Mouse (Mus musculus) gastrocnemius, postnatal 25 days (tissue): ENCODE results near the gene Scfd2. TPM values are rescaled to one million over a fixed set of nuclear protein-coding genes. Genes with fewer than 3 reads are reported as not detected.

Source experiments
- DNase-seq: peaks from one replicate; pipeline ENCODE4 v3.0.0; 2022
- total RNA-seq, 2 experiments: library from RNA; stranded (reverse); gene quantifications; 1 replicate in 1 of 2; 2 replicates in 1 of 2; pipeline ENCODE4 v1.2.3; 2021

Gene Scfd2
- total RNA-seq, 2 experiments from 2014 or later = 9.5 to 11.7 TPM

DNA sequence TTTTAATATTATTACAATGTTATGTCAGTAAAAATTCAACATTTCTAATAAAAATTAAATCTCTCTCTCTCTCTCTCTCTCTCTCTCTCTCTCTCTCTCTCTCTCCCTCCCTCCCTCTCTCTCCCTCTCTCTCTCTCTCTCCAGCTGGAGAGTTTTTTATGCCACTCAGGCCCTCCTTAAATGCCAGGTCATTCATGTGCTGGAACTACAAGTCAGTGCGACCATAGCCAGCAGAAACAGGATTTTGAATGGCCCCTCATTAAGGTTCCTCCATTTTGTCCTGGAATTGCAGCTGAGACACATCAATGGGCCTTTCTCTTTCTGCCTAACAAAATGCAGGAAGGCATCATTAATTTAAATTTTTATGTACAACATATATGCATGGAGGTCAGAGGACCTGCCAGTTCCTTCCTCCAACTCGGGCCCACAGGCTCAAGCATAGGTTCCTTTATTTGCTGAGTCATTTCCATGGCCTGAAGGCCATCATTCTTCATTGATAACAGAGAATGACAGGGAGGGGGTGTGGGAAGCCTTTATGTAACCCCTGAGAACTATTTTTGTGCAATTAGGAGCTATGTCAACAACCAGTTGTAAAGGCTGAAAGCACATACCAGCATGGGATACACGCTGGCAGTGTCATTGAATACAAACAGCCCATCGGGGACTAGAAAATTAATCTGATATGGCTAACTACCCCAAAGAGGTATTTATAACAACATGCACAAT is 165.4 kb downstream of the Scfd2 start:
- DNase-seq = no peak

DNA sequence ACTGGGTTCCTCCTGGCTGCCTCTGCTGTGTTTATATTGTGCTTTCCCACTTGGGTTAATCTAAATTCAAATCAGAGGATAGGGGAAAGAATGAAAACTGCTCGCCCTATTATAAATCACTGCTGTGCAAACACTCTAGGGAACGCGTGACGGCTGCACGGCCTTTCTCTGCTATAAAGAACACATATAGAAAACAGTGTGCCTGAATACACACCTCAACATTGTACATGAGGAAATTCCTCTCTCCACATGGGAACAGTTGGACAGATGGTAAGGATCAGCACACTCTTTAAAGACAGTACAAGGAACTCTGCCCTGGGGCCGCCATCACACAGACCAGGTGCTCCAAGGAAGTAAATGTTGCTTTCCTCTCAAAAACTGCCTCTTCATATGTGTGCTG is 166.2 kb downstream of the Scfd2 start:
- no peak for DNase-seq

DNA sequence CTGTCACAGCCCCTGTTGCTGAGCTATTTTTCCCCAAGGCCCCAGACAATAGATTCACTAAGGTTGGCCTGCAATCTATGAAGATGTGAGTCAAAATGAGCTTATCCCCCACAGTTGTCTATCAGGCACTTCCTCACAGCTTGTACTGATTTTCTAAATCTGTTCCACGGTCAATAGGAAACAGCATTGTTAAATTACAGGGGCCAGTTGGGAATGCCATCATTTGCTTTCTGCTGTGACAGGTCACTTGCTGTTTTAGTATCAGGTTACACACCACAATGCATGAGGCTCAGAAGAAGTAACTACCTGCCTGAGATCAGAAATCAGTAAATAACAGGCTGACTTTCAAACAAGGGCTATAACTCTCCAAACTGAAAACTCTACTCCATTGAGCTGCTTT is 168.3 kb downstream of the Scfd2 start:
- DNase-seq = no peak

DNA sequence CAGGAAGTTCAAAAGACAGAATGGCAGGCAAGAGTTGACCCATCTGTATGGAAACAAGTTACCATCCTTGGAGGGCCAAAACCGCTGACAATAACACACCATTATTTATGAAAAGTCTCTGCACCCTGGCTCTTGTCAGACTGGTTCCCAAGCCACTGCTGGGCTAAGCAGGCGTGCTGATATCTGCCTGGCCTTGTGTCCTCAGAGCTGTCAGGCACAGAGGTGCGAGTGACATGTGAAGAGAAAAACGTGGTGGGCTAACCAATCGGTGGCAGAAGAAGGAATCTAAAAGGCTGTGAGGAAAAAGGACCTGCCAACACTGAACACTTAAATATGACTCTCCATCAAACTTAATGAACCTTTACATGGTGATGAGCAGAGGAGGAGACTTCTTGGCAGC is 170.0 kb downstream of the Scfd2 start:
- DNase-seq = no peak

DNA sequence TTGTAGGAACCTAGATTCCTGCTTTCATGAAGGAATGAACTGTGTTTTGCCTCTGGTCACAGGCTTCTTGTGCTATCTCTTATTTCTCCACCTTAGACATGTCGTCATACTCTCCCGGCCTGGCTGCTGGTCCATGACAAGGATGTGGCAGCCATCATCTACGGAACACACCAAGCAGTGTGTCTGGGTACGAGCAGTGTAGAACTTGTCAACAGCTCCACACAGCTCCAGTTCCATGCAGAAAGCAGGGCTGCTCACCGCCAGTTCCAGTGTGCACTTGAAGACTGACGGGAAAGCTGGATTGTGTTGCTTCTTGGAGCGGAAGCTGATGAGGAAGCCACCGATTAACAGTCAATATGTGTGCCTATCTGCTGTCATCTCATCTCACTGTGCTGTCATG is 173.5 kb downstream of the Scfd2 start:
- no peak for DNase-seq

DNA sequence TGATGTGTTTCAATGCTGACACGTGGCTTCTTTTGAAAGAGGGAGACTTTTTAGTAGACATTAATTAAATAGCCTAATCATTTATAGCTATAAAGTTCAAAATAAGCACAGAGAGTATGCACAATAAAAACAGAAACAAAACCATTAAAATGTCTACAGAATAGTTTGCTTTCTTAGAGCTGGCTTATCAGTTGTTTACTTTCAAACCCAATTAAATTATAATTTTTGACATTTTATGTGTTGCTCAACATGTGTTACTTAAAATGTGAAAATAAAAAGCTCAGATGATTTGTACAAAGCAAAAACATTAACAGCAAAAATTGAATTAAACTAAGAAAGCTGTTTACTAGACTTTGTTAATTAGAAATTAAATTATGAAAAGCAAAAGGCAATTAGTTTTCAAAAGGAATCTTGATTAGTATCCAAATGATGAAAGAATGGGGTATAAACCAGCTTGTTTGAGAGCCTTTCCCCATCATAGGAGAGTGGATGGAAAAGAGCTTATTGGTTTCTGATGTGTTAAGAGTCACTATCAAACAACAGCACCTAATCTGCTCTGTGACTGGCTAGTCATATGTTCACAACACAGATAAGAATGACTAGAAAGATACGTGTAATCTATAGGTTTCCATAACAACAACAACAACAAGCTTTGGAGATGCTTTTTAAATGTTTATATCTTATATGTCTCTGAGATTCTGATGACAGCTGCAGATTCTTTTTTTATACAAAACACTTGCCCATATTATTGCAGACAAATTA is 176.0 kb downstream of the Scfd2 start:
- DNase-seq = no peak

DNA sequence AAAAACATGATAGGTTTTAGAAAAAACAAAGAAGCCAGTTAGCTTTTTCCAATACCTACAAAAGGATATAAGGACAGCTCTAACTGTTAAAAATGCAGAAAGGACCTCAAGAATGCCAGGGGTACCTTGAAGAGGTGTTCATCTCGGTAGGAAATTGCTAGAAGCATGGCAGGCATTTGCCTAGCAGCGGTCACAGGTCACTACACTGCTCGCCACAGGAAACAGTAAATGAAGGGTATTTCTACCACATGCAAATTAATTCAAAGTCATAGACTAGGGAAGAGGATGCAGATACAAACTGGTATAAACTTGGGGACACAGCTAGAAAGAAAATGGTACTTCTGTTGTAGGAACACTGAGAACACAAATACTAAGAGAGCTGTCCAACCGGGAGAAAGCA is 180.7 kb downstream of the Scfd2 start:
- DNase-seq = no peak

DNA sequence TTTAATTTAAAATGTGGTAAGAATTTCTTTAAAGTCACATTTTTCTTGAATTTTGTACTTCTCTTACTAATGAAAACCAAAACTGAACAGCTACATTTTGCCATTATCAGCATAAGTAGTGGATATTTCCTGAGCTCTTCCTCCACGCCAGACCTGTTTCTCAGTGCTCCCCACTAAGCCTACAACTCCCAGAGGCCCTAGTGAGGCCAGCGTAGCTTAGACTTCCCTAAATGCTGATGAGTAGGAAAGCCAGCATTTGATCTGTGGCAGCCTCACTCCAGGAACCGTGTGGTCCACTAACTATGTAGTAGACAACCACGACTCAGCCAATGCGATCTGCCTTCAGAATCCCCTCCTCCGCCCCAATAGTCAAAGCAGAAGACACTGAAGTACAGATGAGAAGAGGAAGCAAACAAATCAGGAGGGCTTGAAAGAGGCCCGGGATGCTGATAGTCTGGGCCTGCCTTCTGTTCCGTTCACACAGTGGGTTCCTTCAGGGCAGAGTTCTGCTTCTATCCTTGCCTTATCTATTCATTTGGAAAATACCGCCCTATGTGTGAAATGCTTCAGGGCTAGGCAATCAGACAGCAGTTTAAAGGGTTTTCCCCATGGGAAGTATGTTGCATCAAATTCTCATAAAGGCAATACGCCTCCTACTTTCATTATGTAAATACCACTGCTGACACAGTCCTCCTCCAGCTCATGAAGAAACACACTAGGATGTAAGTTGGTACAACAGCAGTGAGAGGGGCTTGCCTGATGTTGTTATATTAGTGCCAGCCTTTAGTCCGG is 183.3 kb downstream of the Scfd2 start:
- DNase-seq = no peak

DNA sequence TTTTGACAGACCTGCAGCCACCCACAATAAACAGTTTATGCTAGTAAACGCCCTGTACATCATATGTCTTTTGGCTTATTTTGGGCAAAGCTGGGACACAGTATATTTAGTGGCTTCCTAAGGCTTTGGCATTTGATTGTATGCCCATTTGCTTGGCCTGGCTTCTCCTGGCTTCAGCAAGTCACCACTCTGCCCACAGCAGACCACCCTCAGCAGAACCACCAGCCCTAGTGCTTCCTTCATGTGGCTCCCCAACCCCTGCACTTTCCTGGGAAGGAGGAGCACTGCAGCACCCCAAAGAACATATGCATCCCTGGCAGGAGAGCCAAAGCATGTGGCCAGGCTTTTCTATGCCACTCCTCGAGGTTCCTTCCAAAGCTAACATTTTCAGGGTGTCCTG is 188.5 kb downstream of the Scfd2 start:
- no peak for DNase-seq

DNA sequence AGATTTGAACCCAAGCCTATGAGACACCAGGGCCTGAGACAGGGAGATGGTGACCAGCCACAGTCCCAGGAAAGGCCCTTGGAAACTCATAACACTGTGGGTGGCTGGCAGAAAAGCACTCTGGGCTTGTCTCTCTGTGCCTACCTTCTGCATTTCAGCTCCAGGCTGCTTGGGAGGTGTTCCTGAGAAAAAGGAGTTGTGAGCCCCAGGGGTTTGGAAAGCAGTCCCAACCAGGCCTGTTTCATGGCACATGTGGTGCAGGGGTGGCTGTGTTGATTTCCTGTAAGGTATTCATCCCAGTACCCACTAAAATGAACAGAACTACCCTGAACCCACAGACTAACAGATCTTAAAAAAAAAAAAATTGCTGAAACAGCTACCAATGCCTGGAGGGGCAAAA is 189.0 kb downstream of the Scfd2 start:
- no peak for DNase-seq

DNA sequence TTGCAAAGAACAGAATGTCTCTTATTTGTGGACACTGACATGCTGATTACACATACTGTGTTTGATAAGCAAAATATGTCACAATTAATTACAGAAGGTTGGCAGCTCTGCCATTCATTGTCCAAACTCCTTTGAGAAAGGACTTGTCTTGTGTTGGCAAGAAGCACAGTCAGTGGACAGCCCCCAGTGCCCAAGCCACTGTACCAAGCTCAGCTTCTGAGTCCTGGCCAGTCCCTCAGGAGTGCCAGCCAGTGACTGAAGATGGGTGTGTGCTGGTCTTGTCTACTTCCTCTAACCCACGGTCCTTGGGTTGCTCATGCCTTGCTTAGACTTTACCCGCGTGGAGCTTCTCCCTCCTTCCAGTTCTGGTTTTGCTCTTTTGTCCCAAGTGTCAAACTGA is 194.1 kb downstream of the Scfd2 start:
- no peak for DNase-seq

DNA sequence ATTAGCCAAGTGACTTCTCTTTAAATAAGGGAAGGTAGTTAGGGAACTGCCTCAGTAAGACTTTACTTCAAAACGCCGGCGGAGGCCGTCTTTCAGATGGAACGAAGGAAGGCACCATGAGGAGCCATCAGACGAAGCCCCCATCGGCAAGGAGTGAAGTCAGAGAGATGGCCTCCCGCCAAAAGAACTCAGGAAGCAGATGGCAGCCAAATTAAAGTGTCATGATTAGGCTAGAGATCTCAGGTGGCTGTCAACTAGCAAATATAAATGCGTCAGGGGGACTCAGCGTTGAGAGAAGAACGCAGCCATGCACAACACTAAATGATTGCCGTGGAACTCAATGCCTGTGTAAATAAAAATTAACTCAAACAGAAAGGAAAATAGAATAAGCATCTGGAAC is 194.8 kb downstream of the Scfd2 start:
- no peak for DNase-seq

DNA sequence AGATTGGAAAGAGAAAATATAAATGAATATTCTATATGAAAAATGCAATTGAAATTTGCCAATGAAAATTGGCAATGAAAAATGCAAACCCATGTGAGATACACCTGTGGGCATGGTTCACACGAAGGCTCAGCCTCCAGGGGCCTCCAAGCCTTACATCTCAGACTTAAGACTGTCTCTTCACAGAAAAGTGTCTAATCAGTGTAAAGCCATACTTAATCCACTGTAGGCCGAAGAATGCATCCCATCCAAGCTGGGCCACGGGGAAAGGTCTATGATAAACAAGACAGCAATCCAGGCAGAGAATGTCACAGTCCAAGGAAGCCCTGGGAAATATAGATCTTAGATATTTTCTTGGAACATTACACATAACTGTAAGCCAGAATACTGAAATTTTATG is 198.3 kb downstream of the Scfd2 start:
- DNase-seq = no peak

DNA sequence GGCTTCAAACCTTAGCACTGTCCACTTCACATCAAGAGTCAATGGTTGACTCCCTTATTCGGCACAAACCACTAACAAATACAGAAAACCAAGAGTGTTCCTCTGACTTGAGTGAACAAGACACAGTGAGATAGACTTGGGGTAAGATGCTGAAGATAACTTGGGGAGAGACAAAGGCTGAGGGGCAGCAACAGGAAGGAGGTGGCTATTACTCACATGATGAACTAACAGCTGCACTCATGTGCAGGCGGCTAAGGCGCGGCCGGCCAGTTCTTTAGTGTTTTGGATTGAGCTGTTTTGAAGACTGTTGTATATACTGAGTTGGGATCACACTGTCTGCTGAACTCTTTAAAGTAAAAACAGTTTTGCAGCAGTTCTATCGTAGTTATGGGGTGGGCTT is 205.3 kb downstream of the Scfd2 start:
- DNase-seq = no peak

DNA sequence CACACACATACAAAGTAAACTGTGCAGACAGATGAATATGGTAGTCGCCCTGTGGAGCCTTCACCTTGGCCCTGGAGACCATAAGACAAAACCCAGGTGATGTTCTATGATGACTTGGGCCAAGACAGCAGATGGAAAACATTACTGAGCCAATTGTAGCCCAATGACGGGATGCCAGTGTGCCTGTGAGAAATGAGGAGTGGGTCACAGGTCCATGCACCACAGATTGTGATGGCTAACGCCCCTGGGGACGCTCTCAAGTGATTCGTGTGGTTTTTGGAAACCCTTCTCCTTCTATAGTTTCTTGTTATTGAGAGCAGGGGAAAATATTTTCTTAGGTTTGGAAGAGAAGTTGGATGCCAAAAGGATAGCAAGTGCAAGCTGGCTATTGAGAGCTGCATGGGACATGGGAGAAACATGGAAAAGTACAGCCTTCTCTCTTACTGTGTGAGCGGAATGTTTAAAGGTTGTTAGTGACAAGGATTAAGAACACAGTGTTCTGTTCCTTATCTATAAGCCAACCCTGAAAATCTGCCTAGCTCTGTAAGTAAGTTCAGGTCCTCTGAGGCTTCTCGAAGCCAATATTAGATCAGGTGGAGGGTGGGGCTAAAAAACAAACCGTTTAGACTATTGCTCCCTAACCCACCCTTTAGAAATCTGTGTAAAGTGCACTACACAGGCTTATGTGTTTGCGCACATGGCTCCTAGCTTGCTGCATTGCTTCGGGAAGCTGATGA is 210.4 kb downstream of the Scfd2 start:
- DNase-seq = no peak

DNA sequence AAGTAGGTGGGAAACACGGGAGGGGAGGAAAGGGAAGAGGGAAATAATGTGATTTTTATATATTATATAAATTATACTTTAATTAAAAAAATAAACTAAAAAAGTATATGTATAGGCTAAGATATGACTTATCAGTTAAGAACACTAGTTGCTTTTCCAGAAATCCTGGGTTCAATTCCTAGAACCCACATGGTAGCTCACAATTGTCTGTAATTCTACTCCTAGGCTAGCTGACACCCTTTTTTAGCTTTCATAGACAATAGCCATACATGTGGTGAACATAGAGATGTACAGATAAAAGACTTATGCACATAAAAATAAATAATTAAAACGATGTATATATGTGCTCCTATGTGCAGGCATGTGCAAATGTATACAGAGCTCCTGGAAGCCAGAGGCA is 212.0 kb downstream of the Scfd2 start:
- DNase-seq = no peak

DNA sequence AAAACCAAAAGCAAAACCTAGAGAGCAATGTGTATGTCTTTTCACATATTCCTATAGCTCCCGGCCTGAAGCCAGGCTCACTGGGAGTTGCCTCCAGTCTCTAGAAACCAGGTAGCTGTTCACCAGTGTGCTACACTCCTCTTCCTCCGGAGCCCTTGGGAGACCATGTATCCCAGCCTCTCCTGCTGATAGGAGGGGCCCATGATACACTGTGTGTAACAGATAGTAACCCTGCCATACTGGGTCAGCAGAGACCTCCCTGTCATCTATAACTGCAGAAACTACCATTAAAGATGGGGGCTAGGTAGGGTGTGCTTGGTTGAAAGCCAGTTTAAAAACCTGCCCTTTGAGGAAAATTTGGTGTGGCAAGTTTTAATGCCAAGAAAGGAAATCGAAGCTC is 214.4 kb downstream of the Scfd2 start:
- no peak for DNase-seq

DNA sequence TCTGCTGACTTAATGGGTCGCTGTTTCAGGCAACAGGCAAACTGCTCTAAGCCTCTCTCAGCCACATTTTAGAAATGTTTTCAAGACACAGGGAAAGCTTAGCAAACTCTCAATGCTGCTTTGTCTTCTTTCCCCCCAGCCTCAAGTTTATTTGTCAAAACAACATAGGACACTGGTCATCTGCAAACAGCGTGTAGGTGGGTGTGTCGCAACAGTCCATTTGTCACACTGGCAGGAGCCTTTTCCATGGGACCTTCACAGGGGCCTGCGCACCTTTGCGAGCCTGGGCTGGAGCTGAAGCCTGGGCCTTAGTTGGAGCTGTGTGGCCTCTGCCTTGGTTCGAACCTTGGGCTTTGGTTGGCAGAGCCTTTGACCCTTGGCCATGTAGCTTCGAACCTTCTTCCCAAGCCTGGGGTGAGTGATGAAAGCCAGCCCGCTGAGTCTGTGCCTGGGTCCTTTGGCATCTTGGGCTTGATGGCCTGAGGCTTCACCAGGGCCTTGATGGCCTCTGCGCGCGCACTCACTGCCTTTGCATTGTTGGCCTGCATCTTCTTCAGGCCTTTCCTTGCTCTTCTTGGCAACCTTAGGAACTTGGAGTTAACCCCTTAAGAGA is 215.1 kb downstream of the Scfd2 start:
- DNase-seq = no peak

DNA sequence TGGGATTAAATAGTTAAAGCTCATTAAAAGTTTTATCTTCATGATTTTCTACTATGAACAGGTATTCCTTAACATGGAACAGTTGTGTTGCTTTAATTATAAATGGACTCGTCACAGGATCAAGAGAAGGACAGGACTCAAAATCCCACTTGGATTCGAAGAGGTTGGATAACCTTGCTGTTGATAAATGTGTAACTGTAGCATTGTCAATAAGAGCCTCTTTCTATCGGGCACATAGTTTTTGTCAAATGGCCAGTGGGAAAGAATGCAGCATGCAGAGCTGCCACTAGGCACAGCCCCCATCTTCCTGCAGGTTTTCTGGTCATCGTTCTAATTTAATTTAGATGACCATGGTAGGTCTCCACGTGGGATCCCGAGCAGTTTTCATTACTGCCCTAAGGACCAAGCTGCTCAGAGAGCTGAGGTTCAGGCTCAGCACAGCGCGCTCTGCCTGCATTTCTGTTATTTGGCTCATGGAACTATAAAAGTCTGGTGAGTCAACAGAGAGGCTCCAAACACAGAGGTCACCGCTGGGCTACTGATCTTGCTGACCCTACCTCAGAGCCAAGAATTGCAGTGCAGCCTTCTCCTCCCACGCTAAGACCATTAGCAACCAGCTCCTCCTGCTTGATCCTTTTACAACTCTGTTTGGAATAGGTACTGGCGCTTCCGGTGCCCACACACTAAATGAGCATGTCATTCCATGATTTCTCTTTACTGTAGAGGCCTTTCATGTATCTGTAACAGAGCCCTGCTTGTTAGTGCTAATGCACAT is 215.9 kb downstream of the Scfd2 start:
- DNase-seq = peak; percentile 63

DNA sequence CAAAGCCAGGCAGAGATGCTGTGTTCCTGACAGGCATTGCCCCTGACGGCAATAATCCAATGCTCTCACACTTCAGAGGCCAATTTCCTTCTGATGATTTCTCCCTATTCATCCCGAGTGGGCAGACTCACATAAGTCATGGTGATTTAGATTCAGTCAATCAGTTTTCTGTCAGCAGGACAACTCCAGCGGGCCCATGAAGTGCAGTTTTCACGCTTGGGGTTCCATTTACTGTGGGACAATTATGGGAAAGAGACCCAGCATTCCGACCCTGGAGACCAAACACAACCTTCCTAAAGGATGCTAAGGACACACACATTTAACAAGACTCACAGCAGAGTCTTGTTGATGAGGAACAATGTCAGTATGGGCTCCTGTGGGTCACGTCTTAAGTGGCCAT is 217.1 kb downstream of the Scfd2 start:
- no peak for DNase-seq

DNA sequence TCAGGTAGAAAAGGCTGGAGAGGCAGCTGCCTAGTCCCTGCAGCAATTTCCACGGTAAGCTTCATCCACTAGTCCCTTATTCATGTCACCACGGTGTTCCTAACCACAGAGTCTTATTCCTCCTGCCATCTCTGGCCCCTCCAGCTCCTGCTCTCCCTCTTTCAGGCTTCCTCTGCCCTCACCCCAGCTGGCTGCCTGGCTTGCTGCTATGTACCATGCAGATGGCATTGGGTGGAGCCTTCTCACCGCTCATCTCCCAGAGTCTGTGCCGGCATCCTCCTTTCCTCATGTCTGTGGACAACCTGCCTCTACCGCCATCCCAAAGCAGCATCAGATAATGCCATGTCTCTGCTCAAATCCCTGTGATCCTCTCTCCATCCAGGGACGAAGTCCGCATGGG is 218.0 kb downstream of the Scfd2 start:
- no peak for DNase-seq
